In genomic region chr8:85500955-85501685, GRCm38 (mm10) we compare ENCODE assay signal across 8 mouse cellular contexts. TPM values are rescaled to one million over a fixed set of nuclear protein-coding genes. Genes with fewer than 3 reads are reported as not detected.
A peak's percentile ranks its signal among the peaks of the same experiment; 100 is the strongest.
DNase-seq lines count a peak whose midpoint lies in the region; ATAC-seq and TF ChIP-seq lines count a peak whose summit lies in the region.

No protein-coding gene starts in this region.

- no peaks in the 10 kb centered on the region for H3K27me3 ChIP-seq in limb, embryonic 14.5 days (ENCODE audit: control insufficient read depth, insufficient read depth, low read length)
- no peaks in the 10 kb centered on the region for H3K27me3 ChIP-seq in limb, embryonic 10.5 days (ENCODE audit: low read depth, poor library complexity, severe bottlenecking)
- no peaks in the 10 kb centered on the region for H3K27me3 ChIP-seq in forebrain, postnatal 0 days (ENCODE audit: insufficient read depth, low read length)
- no peaks in the 10 kb centered on the region for H3K27me3 ChIP-seq in intestine, postnatal 0 days (replicated peaks; ENCODE audit: control insufficient read depth, insufficient read depth, low read length)

- peaks cover 7% of the 10 kb centered on the region; the same call in 1 of the 2 replicates for H3K4me1 ChIP-seq in limb, embryonic 14.5 days (ENCODE audit: control insufficient read depth, insufficient read depth, low read length)
- peaks cover 17% of the 10 kb centered on the region; the same call in 1 of the 2 replicates for H3K4me1 ChIP-seq in limb, embryonic 10.5 days
- no peaks in the 10 kb centered on the region for H3K4me1 ChIP-seq in forebrain, postnatal 0 days (ENCODE audit: insufficient read depth)
- no peaks in the 10 kb centered on the region for H3K4me1 ChIP-seq in intestine, postnatal 0 days (replicated peaks; ENCODE audit: control insufficient read depth, insufficient read depth, low read length)

- intact Hi-C loops in left cerebral cortex, postnatal 14 days (cut with DNase I): no loop called here

- 0 out of 2 replicates have a peak, but pooled peaks have one; percentile 24 for ATAC-seq in limb, embryonic 14.5 days (ENCODE audit: low FRiP score, low read depth)
- ATAC-seq in cerebellum, adult (ENCODE audit: insufficient number of reproducible peaks, low FRiP score, low TSS enrichment): peak; percentile 57; the same call in 1 of the 2 replicates
- peak; percentile 88 for ATAC-seq in forebrain, postnatal 0 days
- no peak for ATAC-seq in intestine, postnatal 0 days

- no peak overlapping the region for H3K4me3 ChIP-seq in limb, embryonic 14.5 days (replicated peaks; ENCODE audit: low read length)
- no peak overlapping the region for H3K4me3 ChIP-seq in limb, embryonic 10.5 days
- no peak overlapping the region for H3K4me3 ChIP-seq in forebrain, postnatal 0 days (ENCODE audit: low read depth, low read length)
- H3K4me3 ChIP-seq in intestine, postnatal 0 days (ENCODE audit: low read depth, low read length): no peak overlapping the region

- TF ChIP-seq POLR2A in limb, embryonic 14.5 days (IDR thresholded peaks at IDR 0.05; ENCODE audit: borderline replicate concordance, extremely low read depth, insufficient read depth, insufficient read length): no peak

- no peak overlapping the region for H3K27ac ChIP-seq in limb, embryonic 14.5 days (replicated peaks; ENCODE audit: low read depth, low read length)
- no peak overlapping the region for H3K27ac ChIP-seq in limb, embryonic 10.5 days
- H3K27ac ChIP-seq in forebrain, postnatal 0 days (ENCODE audit: low read depth, low read length): peak overlapping the region; percentile 59
- H3K27ac ChIP-seq in intestine, postnatal 0 days (ENCODE audit: low read depth, low read length): no peak overlapping the region

- H3K36me3 ChIP-seq in limb, embryonic 14.5 days (ENCODE audit: control insufficient read depth, insufficient read depth, low read length): peaks cover 36% of the 10 kb centered on the region
- peaks cover 75% of the 10 kb centered on the region for H3K36me3 ChIP-seq in limb, embryonic 10.5 days
- H3K36me3 ChIP-seq in forebrain, postnatal 0 days (ENCODE audit: insufficient read depth): peaks cover 29% of the 10 kb centered on the region
- no peaks in the 10 kb centered on the region for H3K36me3 ChIP-seq in intestine, postnatal 0 days (ENCODE audit: control insufficient read depth, insufficient read depth)

- no peak for TF ChIP-seq CTCF in forebrain, postnatal 0 days (IDR thresholded peaks at IDR 0.05; ENCODE audit: low read depth)
- TF ChIP-seq CTCF in intestine, postnatal 0 days (IDR thresholded peaks at IDR 0.05; ENCODE audit: low read depth): no peak

- H3K9ac ChIP-seq in limb, embryonic 14.5 days (ENCODE audit: low read depth, low read length, severe bottlenecking): no peak overlapping the region
- H3K9ac ChIP-seq in forebrain, postnatal 0 days: no peak overlapping the region
- no peak overlapping the region for H3K9ac ChIP-seq in intestine, postnatal 0 days (ENCODE audit: low read depth, low read length)

- no peaks in the 10 kb centered on the region for H3K9me3 ChIP-seq in limb, embryonic 14.5 days (ENCODE audit: control insufficient read depth, low read length)
- H3K9me3 ChIP-seq in limb, embryonic 10.5 days (replicated peaks): no peaks in the 10 kb centered on the region
- no peaks in the 10 kb centered on the region for H3K9me3 ChIP-seq in forebrain, postnatal 0 days (ENCODE audit: low read length)
- no peaks in the 10 kb centered on the region for H3K9me3 ChIP-seq in intestine, postnatal 0 days (ENCODE audit: control insufficient read depth)

- WGBS in limb, embryonic 14.5 days: 77% methylated on average over 11 of the region's 11 CpGs
- 85% methylated on average over 11 of the region's 11 CpGs for WGBS in limb, embryonic 10.5 days
- WGBS in forebrain, postnatal 0 days: 42% methylated on average over 11 of the region's 11 CpGs
- 87% methylated on average over 11 of the region's 11 CpGs for WGBS in intestine, postnatal 0 days

- DNase-seq in limb, embryonic 14.5 days (ENCODE audit: low spot score): peak; percentile 66
- no peak for DNase-seq in limb, embryonic 10.5 days (ENCODE audit: low spot score)
- peak; percentile 64 for DNase-seq in forebrain, postnatal 0 days
- DNase-seq in left cerebral cortex, postnatal 14 days (ENCODE audit: low spot score in 2 of 2): peak; percentile 43 to 58
- no peak for DNase-seq in B cell, adult 2 months
- DNase-seq in embryo, embryonic 9.5 days (ENCODE audit: extremely low spot score): no peak

- no peak overlapping the region for H3K4me2 ChIP-seq in limb, embryonic 14.5 days (replicated peaks; ENCODE audit: low read depth, low read length, severe bottlenecking)
- H3K4me2 ChIP-seq in forebrain, postnatal 0 days (ENCODE audit: low read depth): no peak overlapping the region
- H3K4me2 ChIP-seq in intestine, postnatal 0 days (replicated peaks; ENCODE audit: low read depth): no peak overlapping the region

RNA-seq across cellular contexts. Expression of gene Gpt2, which starts 8.7 kb away (rescaled TPM):
- polyA plus RNA-seq in limb, embryonic 14.5 days (2012; rRNA removed): 24.6 and 26.7 TPM in 2 replicates
- 36.2 and 40.2 TPM in 2 replicates for polyA plus RNA-seq in limb, embryonic 14.5 days (2014; fragmentation: Nextera tagmentation; extraction: Ambion mirVana)
- polyA plus RNA-seq in limb, embryonic 10.5 days (2016; fragmentation: Nextera tagmentation; extraction: Ambion mirVana): 63.7 and 65.8 TPM in 2 replicates
- 50.2 and 51.5 TPM in 2 replicates for total RNA-seq in forebrain, postnatal 0 days (2014; rRNA removed)
- polyA plus RNA-seq in forebrain, postnatal 0 days (2015; fragmentation: Nextera tagmentation; extraction: Ambion mirVana): 18.8 and 24.5 TPM in 2 replicates
- 10 to 100 TPM; 50.3 to 70.2 TPM for total RNA-seq in left cerebral cortex, postnatal 14 days (2021)
- 3.5 and 3.6 TPM in 2 replicates for polyA plus RNA-seq in intestine, postnatal 0 days (2015; fragmentation: Nextera tagmentation; extraction: Ambion mirVana)

RNA-seq across cellular contexts. Expression of gene Dnaja2, which starts 54.0 kb away (rescaled TPM):
- 44.2 and 70.9 TPM in 2 replicates for polyA plus RNA-seq in limb, embryonic 14.5 days (2012; rRNA removed)
- polyA plus RNA-seq in limb, embryonic 14.5 days (2014; fragmentation: Nextera tagmentation; extraction: Ambion mirVana): 146 and 155 TPM in 2 replicates
- 193 and 220 TPM in 2 replicates for polyA plus RNA-seq in limb, embryonic 10.5 days (2016; fragmentation: Nextera tagmentation; extraction: Ambion mirVana)
- 87.3 and 89.7 TPM in 2 replicates for total RNA-seq in forebrain, postnatal 0 days (2014; rRNA removed)
- 164 and 166 TPM in 2 replicates for polyA plus RNA-seq in forebrain, postnatal 0 days (2015; fragmentation: Nextera tagmentation; extraction: Ambion mirVana)
- total RNA-seq in left cerebral cortex, postnatal 14 days (2021): 100 to 1,000 TPM; 198 to 202 TPM
- 101 and 104 TPM in 2 replicates for polyA plus RNA-seq in intestine, postnatal 0 days (2015; fragmentation: Nextera tagmentation; extraction: Ambion mirVana)

Comparison
In these comparisons a context has a peak if more than half of its experiments do, and no peak if none do; other contexts are left out.
1. DNase-seq: peak in limb, embryonic 14.5 days (single experiment), forebrain, postnatal 0 days (single experiment) and left cerebral cortex, postnatal 14 days (2 of 2); none in limb, embryonic 10.5 days (single experiment), B cell, adult 2 months (0 of 2) and embryo, embryonic 9.5 days (single experiment).